Mouse (Mus musculus) lung, postnatal 36 days (tissue): ENCODE measurements around the gene Nadk.

Experiments used
- DNase-seq: peaks from one replicate; pipeline ENCODE4 v3.0.0; 2022; ENCODE audit warnings: mixed read lengths

The Nadk gene

GRCm38 (mm10) chr4:155603801-155604200 lies 41.6 kb downstream of the Nadk start:
- no peak for DNase-seq

- DNase-seq = no peak
Measured at GRCm38 (mm10) chr4:155605132-155605531, 43.0 kb downstream of the Nadk start.

GRCm38 (mm10) chr4:155606825-155607224 lies 44.6 kb downstream of the Nadk start:
- no peak for DNase-seq

GRCm38 (mm10) chr4:155611860-155612259 lies 49.7 kb downstream of the Nadk start:
- DNase-seq = no peak

- no peak for DNase-seq
Measured at GRCm38 (mm10) chr4:155613264-155613663, 51.1 kb downstream of the Nadk start.

GRCm38 (mm10) chr4:155618321-155618720 lies 56.1 kb downstream of the Nadk start:
- no peak for DNase-seq

- DNase-seq = peak; percentile 98
Measured at GRCm38 (mm10) chr4:155624338-155625291, 62.4 kb downstream of the Nadk start, which contains the start of gene Cdk11b. Gene Cdk11b, plus strand, starts transcription at chr4:155624854.

GRCm38 (mm10) chr4:155630267-155630666 lies 68.1 kb downstream of the Nadk start:
- no peak for DNase-seq

- DNase-seq = no peak
Measured at GRCm38 (mm10) chr4:155635766-155636499, 73.8 kb downstream of the Nadk start.
